Mouse (Mus musculus) hindbrain, embryonic 16.5 days (tissue): ENCODE measurements around the gene Tbc1d1. TPM values are rescaled to one million over a fixed set of nuclear protein-coding genes. Genes with fewer than 3 reads are reported as not detected.

Experiments used
- ATAC-seq: fragments of 200-750 bp; cut with Nextera tagmentation; 2 replicates; pipeline ENCODE4 v1.8.0; 2017; ENCODE audit warnings: moderate TSS enrichment, moderate library complexity
- H3K27ac ChIP-seq: fragments of 300-500 bp; sonication (generic); 2 replicates; pipeline ENCODE4 v1.5.1; 2014; ENCODE audit warnings: low read depth, mild to moderate bottlenecking, control low read depth, low read length, moderate library complexity
- H3K27me3 ChIP-seq: fragments of 300-500 bp; sonication (generic); replicated peaks from 2 replicates; pipeline ENCODE4 v1.6.1; 2014; ENCODE audit warnings: low read length; ENCODE audit not compliant: control insufficient read depth, insufficient read depth
- H3K36me3 ChIP-seq: fragments of 300-500 bp; sonication (generic); 2 replicates; pipeline ENCODE4 v1.6.1; 2014; ENCODE audit warnings: mild to moderate bottlenecking, low read length, moderate library complexity, mixed read lengths; ENCODE audit not compliant: control insufficient read depth, insufficient read depth
- H3K4me1 ChIP-seq: fragments of 300-500 bp; sonication (generic); 2 replicates; pipeline ENCODE4 v1.6.1; 2014; ENCODE audit warnings: low read depth, low read length; ENCODE audit not compliant: control insufficient read depth, insufficient read depth
- H3K4me2 ChIP-seq: fragments of 300-500 bp; sonication (generic); 2 replicates; pipeline ENCODE4 v1.6.1; 2014; ENCODE audit warnings: mild to moderate bottlenecking, low read length, control low read depth, moderate library complexity
- H3K4me3 ChIP-seq: fragments of 300-500 bp; sonication (generic); 2 replicates; pipeline ENCODE4 v1.5.1; 2014; ENCODE audit warnings: mild to moderate bottlenecking, low read length, control low read depth, moderate library complexity
- H3K9ac ChIP-seq: fragments of 300-500 bp; sonication (generic); 2 replicates; pipeline ENCODE4 v1.6.1; 2014; ENCODE audit warnings: low read depth, mild to moderate bottlenecking, control low read depth, low read length, moderate library complexity
- H3K9me3 ChIP-seq: fragments of 300-500 bp; sonication (generic); 2 replicates; pipeline ENCODE4 v1.6.1; 2014; ENCODE audit warnings: mild to moderate bottlenecking, low read length, moderate library complexity; ENCODE audit not compliant: control insufficient read depth
- WGBS: fragments of 180-500 bp; shearing (Covaris S2); extraction: QIAGEN DNeasy Blood & Tissue Kit; methylation state at CpG from one replicate; pipeline ENCODE4 v1.1.7; 2014; 5-methylcytosine and 5-hydroxymethylcytosine counted together
- microRNA-seq: library from miRNA; unstranded; fragments of <30 nt; microRNA quantifications from one replicate; pipeline ENCODE4, GENCODE M21; 2017
- polyA plus RNA-seq: library from polyadenylated mRNA; unstranded; fragments of >200 nt; fragmentation: Nextera tagmentation; extraction: Ambion mirVana; gene quantifications from 2 replicates; pipeline ENCODE4 v1.2.1, GENCODE M21; 2015

Tbc1d1 gene
- polyA plus RNA-seq, 1 experiment from 2014 or later: 10.9 TPM

- no peak overlapping the region for H3K4me2 ChIP-seq
- H3K4me1 ChIP-seq: peaks cover 7% of the 10 kb centered on the region; the same call in 1 of the 2 replicates
- H3K4me3 ChIP-seq: no peak overlapping the region
- H3K27ac ChIP-seq: no peak overlapping the region
- H3K36me3 ChIP-seq: no peaks in the 10 kb centered on the region
- no peaks in the 10 kb centered on the region for H3K27me3 ChIP-seq
- H3K9ac ChIP-seq: no peak overlapping the region
- no peak for ATAC-seq
- WGBS: 48% methylated on average over 4 of the region's 4 CpGs
- H3K9me3 ChIP-seq: no peaks in the 10 kb centered on the region
These were observed 235.2 kb downstream of the Tbc1d1 start for GRCm38 (mm10) chr5:64391346-64391745.

- H3K9me3 ChIP-seq: no peaks in the 10 kb centered on the region
- H3K4me1 ChIP-seq: peaks cover 7% of the 10 kb centered on the region; the same call in 1 of the 2 replicates
- H3K9ac ChIP-seq: no peak overlapping the region
- H3K27me3 ChIP-seq: no peaks in the 10 kb centered on the region
- no peak overlapping the region for H3K4me3 ChIP-seq
- H3K36me3 ChIP-seq: no peaks in the 10 kb centered on the region
- no peak for ATAC-seq
- H3K27ac ChIP-seq: no peak overlapping the region
- H3K4me2 ChIP-seq: no peak overlapping the region
- 87% methylated on average over 8 of the region's 8 CpGs for WGBS
These were observed 236.4 kb downstream of the Tbc1d1 start for GRCm38 (mm10) chr5:64392426-64393020.

- Histone ChIP-seq H3K27me3 (no peaks in the 10 kb centered on the region), H3K9ac (no peak overlapping the region), H3K4me1 (peaks cover 7% of the 10 kb centered on the region; the same call in 1 of the 2 replicates), H3K36me3 (no peaks in the 10 kb centered on the region), H3K27ac (no peak overlapping the region), H3K4me3 (no peak overlapping the region), H3K9me3 (no peaks in the 10 kb centered on the region), H3K4me2 (no peak overlapping the region)
- no peak for ATAC-seq
- 85% methylated on average over 4 of the region's 4 CpGs for WGBS
These were observed 237.4 kb downstream of the Tbc1d1 start for GRCm38 (mm10) chr5:64393530-64393929.

GRCm38 (mm10) chr5:64398155-64398554 is 242.1 kb downstream of the Tbc1d1 start:
- H3K9me3 ChIP-seq: no peaks in the 10 kb centered on the region
- no peaks in the 10 kb centered on the region for H3K27me3 ChIP-seq
- ATAC-seq: no peak
- H3K4me2 ChIP-seq: no peak overlapping the region
- no peaks in the 10 kb centered on the region for H3K4me1 ChIP-seq
- H3K4me3 ChIP-seq: no peak overlapping the region
- H3K36me3 ChIP-seq: no peaks in the 10 kb centered on the region
- H3K27ac ChIP-seq: no peak overlapping the region
- 89% methylated on average over 13 of the region's 13 CpGs for WGBS
- H3K9ac ChIP-seq: no peak overlapping the region

GRCm38 (mm10) chr5:64400742-64401141 is 244.6 kb downstream of the Tbc1d1 start:
- WGBS: 94% methylated on average over 4 of the region's 4 CpGs
- Histone ChIP-seq H3K9ac (no peak overlapping the region), H3K9me3 (no peaks in the 10 kb centered on the region), H3K4me1 (no peaks in the 10 kb centered on the region), H3K27ac (no peak overlapping the region), H3K27me3 (no peaks in the 10 kb centered on the region), H3K4me2 (no peak overlapping the region), H3K36me3 (no peaks in the 10 kb centered on the region), H3K4me3 (no peak overlapping the region)
- no peak for ATAC-seq

Small RNA genes within 50 kb of the gene (microRNA-seq; reads per million reads assigned to microRNA genes)
- not detected for gene Gm22395

Other genes with a start within 250 kb of the Tbc1d1 start
- gene Rell1, start 187.4 kb upstream of the Tbc1d1 start, polyA plus RNA-seq: 8.8 and 9.4 TPM in 2 replicates
- gene Pgm2, start 63.4 kb upstream of the Tbc1d1 start, polyA plus RNA-seq: 18.8 and 18.9 TPM in 2 replicates